Mouse (Mus musculus) adrenal gland, postnatal 4 days (tissue): Measurements from ENCODE around the gene Vasp. TPM values are rescaled to one million over a fixed set of nuclear protein-coding genes. Genes with fewer than 3 reads are reported as not detected.
A peak's percentile ranks its signal among the peaks of the same experiment; 100 is the strongest.
"Not testable (repeated sequence)": the region's sequence is repeated elsewhere in the genome, so short reads cannot be mapped to it uniquely, and the experiment has no call there.

ENCODE experiments used
- DNase-seq, 2 experiments: peaks; one replicate each; pipeline ENCODE4 v3.0.0; 2021 to 2022; ENCODE audit warnings: low spot score in 2 of 2, mixed read lengths in 2 of 2
- total RNA-seq, 2 experiments: library from RNA; stranded (reverse); gene quantifications; 2 replicates each; pipeline ENCODE4 v1.2.3; 2021

Vasp gene
- total RNA-seq, 2 experiments from 2014 or later, result 83.7 to 89.3 TPM

DNA sequence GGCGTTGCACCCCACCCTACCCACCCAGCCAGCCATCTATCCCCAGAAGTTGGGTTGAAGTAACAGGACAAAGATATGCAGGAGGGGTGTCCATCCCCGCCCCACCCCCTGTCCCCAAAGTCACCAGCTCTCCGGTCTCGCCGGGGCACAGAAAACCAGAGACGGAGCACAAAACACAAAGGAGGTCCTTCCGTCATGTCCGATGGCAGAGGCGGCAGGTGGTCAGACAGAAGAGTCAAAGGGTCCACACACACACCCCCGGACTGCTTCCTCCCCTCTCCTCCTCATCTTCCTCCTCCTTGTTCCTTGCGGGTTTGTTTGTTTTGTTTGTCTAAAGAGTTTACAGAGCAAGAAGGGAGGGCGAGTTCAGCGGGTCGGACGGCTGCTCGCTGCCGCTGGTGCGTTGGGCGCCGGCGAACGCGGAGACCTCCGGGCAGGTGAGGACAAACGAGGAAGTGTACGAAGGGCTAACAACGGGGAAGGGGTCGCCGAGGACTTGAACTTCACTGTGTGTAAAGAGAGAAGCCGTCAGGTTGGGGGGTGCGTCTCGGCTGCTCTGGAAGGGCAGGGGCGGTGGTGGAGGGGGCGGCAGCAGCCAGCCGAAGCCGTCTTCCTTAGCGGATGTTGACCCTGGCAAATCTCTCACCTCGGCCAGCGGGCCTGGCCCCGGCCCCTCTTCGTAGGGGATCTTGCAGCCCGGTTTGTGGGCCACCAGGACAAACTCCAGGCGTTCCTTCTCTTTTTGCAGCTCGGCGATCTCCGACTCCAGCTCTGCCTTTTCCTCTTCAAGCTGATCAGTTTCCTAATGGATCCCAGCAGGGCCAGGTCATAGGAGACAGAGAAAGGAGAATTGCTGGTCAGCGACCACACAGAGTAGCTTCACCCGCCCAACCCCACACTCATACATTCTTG lies 33.1 kb upstream of the Vasp start:
- DNase-seq, result no peak

DNA sequence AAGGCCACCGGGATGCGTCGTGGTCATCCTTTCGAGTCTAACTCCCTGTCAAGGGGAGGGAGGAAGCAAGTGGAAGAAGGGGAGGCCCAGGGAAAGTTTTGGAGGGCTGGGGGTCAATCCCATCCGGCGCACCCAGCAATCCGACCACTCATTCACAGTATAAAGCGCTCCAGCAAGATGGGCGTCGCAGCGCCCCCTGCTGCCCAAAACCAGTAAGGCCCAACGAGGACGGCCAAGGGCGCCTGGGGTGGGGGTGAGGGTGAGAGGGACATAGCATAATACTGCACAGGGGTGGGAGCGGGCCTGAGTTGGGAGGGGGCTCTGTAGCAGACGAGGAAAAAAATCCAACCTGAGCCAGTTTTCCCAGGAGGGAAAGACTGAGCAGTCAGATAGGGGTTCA lies 32.2 kb upstream of the Vasp start:
- DNase-seq, result peak; percentile 68 to 74

GRCm38 (mm10) chr7:19303046-19303305 lies 31.4 kb upstream of the Vasp start:
- no peak for DNase-seq

GRCm38 (mm10) chr7:19302264-19303045 lies 30.8 kb upstream of the Vasp start:
- no peak for DNase-seq

DNA sequence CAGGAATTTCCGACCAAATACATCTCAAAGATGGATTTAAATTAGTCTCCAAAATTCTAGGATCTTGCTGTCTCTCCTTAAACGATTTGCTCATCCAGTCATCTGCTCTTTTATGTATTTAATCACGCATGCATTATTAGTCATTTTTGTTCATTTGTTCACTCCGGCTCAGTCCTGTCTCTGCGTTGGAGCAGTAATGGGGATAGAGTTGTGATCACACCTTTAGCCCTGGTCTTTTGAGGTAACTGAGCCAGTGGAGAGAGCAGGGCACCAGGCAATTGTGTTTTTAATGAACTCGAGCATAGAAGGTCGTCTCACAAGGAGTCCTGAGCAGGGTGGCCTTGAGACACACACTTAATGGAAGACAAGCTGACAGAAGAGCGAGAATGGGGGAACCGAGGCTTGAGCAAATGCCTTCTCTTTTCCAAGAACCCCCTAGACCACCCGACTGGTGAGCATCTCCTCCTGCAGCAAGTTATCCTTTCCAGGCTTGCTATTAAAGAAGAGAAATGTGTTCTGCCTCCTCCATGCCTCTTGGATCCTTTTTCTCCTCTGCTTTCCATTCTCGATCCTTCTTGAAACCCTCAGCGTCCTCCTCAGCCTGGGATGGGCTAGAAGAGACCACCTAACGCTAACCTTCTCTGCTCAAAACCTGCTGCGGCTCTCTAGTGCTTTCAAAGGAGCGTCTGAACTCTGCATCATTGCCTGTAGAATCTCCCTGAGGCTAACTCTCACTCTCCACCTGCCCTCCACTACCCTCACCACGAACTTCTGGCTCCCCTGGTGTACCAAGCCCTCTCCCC lies 30.0 kb upstream of the Vasp start:
- no peak for DNase-seq

- peak in 1 of 2 experiments; percentile 54 for DNase-seq
Measured at GRCm38 (mm10) chr7:19300501-19301421, 29.1 kb upstream of the Vasp start.

- no peak for DNase-seq
Measured at GRCm38 (mm10) chr7:19299194-19299593, 27.6 kb upstream of the Vasp start.

GRCm38 (mm10) chr7:19297794-19298193 lies 26.2 kb upstream of the Vasp start:
- DNase-seq, result no peak

- DNase-seq, result no peak
Measured at GRCm38 (mm10) chr7:19297034-19297433, 25.4 kb upstream of the Vasp start.

GRCm38 (mm10) chr7:19295503-19296185 lies 24.0 kb upstream of the Vasp start:
- DNase-seq, result peak; percentile 96

DNA sequence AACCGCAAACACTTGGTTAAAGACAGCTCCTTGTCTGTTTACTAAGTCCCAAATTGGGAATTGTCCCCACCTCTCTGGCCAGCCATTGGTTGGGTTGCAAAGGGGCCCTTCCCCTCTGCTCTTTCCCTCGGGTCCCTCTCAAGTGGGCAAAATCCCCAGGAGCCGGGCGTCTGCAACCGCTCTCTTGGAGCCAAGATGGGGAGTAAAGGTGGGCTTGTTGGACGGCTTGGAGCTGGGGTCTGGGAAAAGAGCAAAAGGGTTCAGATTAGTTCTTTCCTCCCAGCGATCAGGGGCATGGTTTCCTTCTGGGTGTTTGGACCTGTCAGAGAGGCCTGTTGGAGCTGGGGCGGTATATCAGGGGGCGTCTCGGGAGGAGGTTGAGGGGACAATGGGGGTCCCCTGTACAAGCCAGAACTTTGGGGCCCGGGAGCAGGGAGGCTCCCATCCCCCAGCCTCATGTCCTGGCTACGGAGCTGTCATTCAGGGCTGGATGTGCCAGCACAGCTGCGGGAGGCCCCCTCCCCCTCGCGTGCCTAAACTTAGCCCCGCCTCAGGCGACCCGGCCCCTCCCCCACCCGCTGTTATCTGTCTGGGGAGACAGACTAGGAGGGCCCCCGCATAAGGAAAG lies 19.5 kb upstream of the Vasp start:
- DNase-seq, result no peak

- DNase-seq, result no peak
Measured at GRCm38 (mm10) chr7:19284763-19285162, 13.1 kb upstream of the Vasp start.

DNA sequence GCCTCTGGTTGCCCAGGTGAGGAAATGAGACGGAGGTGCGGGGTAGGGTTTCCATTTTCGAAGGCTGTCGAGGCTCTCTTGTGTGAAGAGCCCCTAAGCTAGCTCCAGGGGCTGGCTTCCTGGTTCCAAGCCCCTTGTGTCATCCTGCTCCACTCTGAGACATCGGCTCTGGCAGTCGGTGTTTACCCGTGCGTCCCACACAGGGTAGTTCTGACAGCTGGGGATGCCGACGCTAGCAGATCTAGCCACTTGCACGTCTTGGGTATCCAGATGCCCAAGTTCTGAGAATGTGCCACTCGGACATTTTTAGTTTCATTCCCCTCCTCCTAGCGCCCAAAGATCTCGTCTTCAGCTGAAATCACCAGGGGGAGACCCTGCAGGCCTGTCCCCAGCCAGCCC lies 11.8 kb upstream of the Vasp start:
- DNase-seq, result no peak

- peak; percentile 48 to 55 for DNase-seq
Measured at GRCm38 (mm10) chr7:19282791-19283405, 11.3 kb upstream of the Vasp start.

- DNase-seq, result peak in 1 of 2 experiments; percentile 59
Measured at GRCm38 (mm10) chr7:19282385-19282784, 10.8 kb upstream of the Vasp start, which contains the start of gene Rtn2. Rtn2 (plus strand) TSS chr7:19282624.

GRCm38 (mm10) chr7:19281680-19282304 lies 10.2 kb upstream of the Vasp start:
- not testable (repeated sequence) for DNase-seq

GRCm38 (mm10) chr7:19279581-19280114 lies 8.0 kb upstream of the Vasp start, which contains the start of gene Ppm1n:
Ppm1n (minus strand) TSS chr7:19280064.
- DNase-seq, result no peak

GRCm38 (mm10) chr7:19279052-19279451 lies 7.4 kb upstream of the Vasp start:
- no peak for DNase-seq
